Mouse (Mus musculus) c-Kit-positive CD71-positive TER-119-positive erythroid progenitor cells, embryonic 14.5 days (primary cell): ENCODE data around the gene Nme7.

Experiments used
- DNase-seq: peaks from one replicate; pipeline ENCODE4 v3.0.0-alpha.2; 2013; ENCODE audit warnings: low spot score

The Nme7 gene

GRCm38 (mm10) chr1:164320731-164321130, 16.8 kb downstream of the Nme7 start:
- no peak for DNase-seq

GRCm38 (mm10) chr1:164321408-164321807, 17.5 kb downstream of the Nme7 start:
- DNase-seq: no peak

GRCm38 (mm10) chr1:164322987-164323650, 19.2 kb downstream of the Nme7 start:
- DNase-seq: no peak

GRCm38 (mm10) chr1:164324221-164324620, 20.3 kb downstream of the Nme7 start:
- DNase-seq: no peak

GRCm38 (mm10) chr1:164324878-164325277, 21.0 kb downstream of the Nme7 start:
- DNase-seq: no peak

GRCm38 (mm10) chr1:164326600-164327155, 22.8 kb downstream of the Nme7 start:
- no peak for DNase-seq

- DNase-seq: no peak
Observed at GRCm38 (mm10) chr1:164327764-164328163, 23.8 kb downstream of the Nme7 start.

- no peak for DNase-seq
Observed at GRCm38 (mm10) chr1:164332559-164332958, 28.6 kb downstream of the Nme7 start.

GRCm38 (mm10) chr1:164335435-164335834, 31.5 kb downstream of the Nme7 start:
- DNase-seq: no peak

GRCm38 (mm10) chr1:164335846-164336245, 31.9 kb downstream of the Nme7 start:
- no peak for DNase-seq

- DNase-seq: peak; percentile 18
Observed at GRCm38 (mm10) chr1:164342161-164342560, 38.2 kb downstream of the Nme7 start.

- no peak for DNase-seq
Observed at GRCm38 (mm10) chr1:164353443-164353842, 49.5 kb downstream of the Nme7 start.

GRCm38 (mm10) chr1:164357995-164358394, 54.1 kb downstream of the Nme7 start:
- DNase-seq: no peak

- DNase-seq: no peak
Observed at GRCm38 (mm10) chr1:164361997-164362396, 58.1 kb downstream of the Nme7 start.

GRCm38 (mm10) chr1:164366156-164367128, 62.5 kb downstream of the Nme7 start:
- DNase-seq: peak; percentile 41

GRCm38 (mm10) chr1:164368152-164368551, 64.2 kb downstream of the Nme7 start:
- no peak for DNase-seq

- no peak for DNase-seq
Observed at GRCm38 (mm10) chr1:164369781-164370180, 65.9 kb downstream of the Nme7 start.

- no peak for DNase-seq
Observed at GRCm38 (mm10) chr1:164373029-164373428, 69.1 kb downstream of the Nme7 start.

- DNase-seq: no peak
Observed at GRCm38 (mm10) chr1:164374020-164374419, 70.1 kb downstream of the Nme7 start.

- no peak for DNase-seq
Observed at GRCm38 (mm10) chr1:164375626-164376025, 71.7 kb downstream of the Nme7 start.

GRCm38 (mm10) chr1:164376761-164377487, 73.0 kb downstream of the Nme7 start:
- DNase-seq: no peak

GRCm38 (mm10) chr1:164383621-164384020, 79.7 kb downstream of the Nme7 start:
- no peak for DNase-seq
